Mouse (Mus musculus): ENCODE data around the gene Chn2. TPM values are rescaled to one million over a fixed set of nuclear protein-coding genes. Genes with fewer than 3 reads are reported as not detected.

Gene Chn2
- polyA plus RNA-seq, 1 experiment = 5.6 TPM

GRCm38 (mm10) chr6:54035548-54035947 is 3.8 kb upstream of the Chn2 start:
- H3K4me3 ChIP-seq (ENCODE audit: low read depth, low read length) = no peak overlapping the region
- peaks cover 7% of the 10 kb centered on the region; the same call in 1 of the 2 replicates for H3K27me3 ChIP-seq (ENCODE audit: control insufficient read depth, insufficient read depth, low read length, poor library complexity, severe bottlenecking)
- no peaks in the 10 kb centered on the region for H3K4me1 ChIP-seq (ENCODE audit: control insufficient read depth, insufficient read depth, low read length)
- no peak overlapping the region for H3K9ac ChIP-seq (ENCODE audit: low read depth, poor library complexity, severe bottlenecking)
- no peaks in the 10 kb centered on the region for H3K36me3 ChIP-seq (ENCODE audit: control insufficient read depth, insufficient read depth, low read length, poor library complexity, severe bottlenecking)
- H3K9me3 ChIP-seq (replicated peaks; ENCODE audit: control insufficient read depth, insufficient read depth, low read length, poor library complexity, severe bottlenecking) = no peaks in the 10 kb centered on the region
- H3K27ac ChIP-seq (ENCODE audit: insufficient read depth, low read length) = no peak overlapping the region
- TF ChIP-seq POLR2A (IDR thresholded peaks at IDR 0.05; ENCODE audit: insufficient read depth, low read length) = no peak
- no peak for TF ChIP-seq CTCF (IDR thresholded peaks at IDR 0.05; ENCODE audit: low read depth, low read length)
- no peak for TF ChIP-seq EP300 (IDR thresholded peaks at IDR 0.05; ENCODE audit: insufficient read depth, low read depth, low read length)

GRCm38 (mm10) chr6:54038866-54039265 is 488 bp upstream of the Chn2 start:
- Histone ChIP-seq H3K4me3 (ENCODE audit: low read depth, low read length) (peak overlapping the region; percentile 81), H3K4me1 (ENCODE audit: control insufficient read depth, insufficient read depth, low read length) (no peaks in the 10 kb centered on the region), H3K9me3 (replicated peaks; ENCODE audit: control insufficient read depth, insufficient read depth, low read length, poor library complexity, severe bottlenecking) (no peaks in the 10 kb centered on the region), H3K27me3 (ENCODE audit: control insufficient read depth, insufficient read depth, low read length, poor library complexity, severe bottlenecking) (peaks cover 7% of the 10 kb centered on the region; the same call in 1 of the 2 replicates), H3K36me3 (ENCODE audit: control insufficient read depth, insufficient read depth, low read length, poor library complexity, severe bottlenecking) (no peaks in the 10 kb centered on the region), H3K9ac (ENCODE audit: low read depth, poor library complexity, severe bottlenecking) (peak overlapping the region; percentile 71), H3K27ac (ENCODE audit: insufficient read depth, low read length) (no peak overlapping the region)
- TF ChIP-seq POLR2A (IDR thresholded peaks at IDR 0.05; ENCODE audit: insufficient read depth, low read length) (no peak), CTCF (IDR thresholded peaks at IDR 0.05; ENCODE audit: low read depth, low read length) (no peak), EP300 (IDR thresholded peaks at IDR 0.05; ENCODE audit: insufficient read depth, low read depth, low read length) (no peak)

DNA sequence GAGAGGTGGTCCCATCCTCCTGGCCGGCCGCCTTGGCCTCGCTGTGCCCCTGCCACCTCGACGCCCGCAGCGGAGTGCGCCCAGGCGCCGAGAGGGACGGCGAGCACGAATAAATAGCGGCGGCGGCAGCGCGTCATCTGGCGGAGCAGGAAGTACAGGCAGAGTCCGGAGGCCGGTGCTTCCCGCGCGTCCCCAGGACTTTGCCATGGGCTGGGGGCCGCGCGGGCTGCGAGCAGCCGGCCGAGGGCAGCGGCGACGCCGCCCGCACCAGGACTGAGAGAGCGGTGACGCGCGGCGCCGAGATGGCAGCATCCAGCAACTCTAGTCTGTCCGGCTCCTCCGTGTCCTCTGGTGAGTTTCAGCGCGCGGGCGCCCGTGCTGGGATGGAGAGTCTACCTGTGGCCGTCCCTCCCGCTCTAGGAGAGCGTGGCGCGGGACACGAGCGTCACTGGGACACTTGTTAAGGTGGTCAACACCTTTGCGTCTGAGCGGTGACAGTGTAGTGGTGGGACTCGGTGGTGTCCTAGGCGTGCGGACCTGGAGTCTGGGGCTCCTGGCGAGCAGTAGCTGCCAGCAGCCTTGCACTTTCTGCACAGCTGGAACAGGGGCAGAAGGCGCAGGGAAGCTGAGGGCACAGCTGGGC is 572 bp downstream of the Chn2 start:
- Histone ChIP-seq H3K9me3 (replicated peaks; ENCODE audit: control insufficient read depth, insufficient read depth, low read length, poor library complexity, severe bottlenecking) (no peaks in the 10 kb centered on the region), H3K27me3 (ENCODE audit: control insufficient read depth, insufficient read depth, low read length, poor library complexity, severe bottlenecking) (peaks cover 7% of the 10 kb centered on the region; the same call in 1 of the 2 replicates), H3K36me3 (ENCODE audit: control insufficient read depth, insufficient read depth, low read length, poor library complexity, severe bottlenecking) (no peaks in the 10 kb centered on the region), H3K27ac (ENCODE audit: insufficient read depth, low read length) (no peak overlapping the region), H3K9ac (ENCODE audit: low read depth, poor library complexity, severe bottlenecking) (peak overlapping the region; percentile 71), H3K4me3 (ENCODE audit: low read depth, low read length) (peak overlapping the region; percentile 81), H3K4me1 (ENCODE audit: control insufficient read depth, insufficient read depth, low read length) (no peaks in the 10 kb centered on the region)
- no peak for TF ChIP-seq EP300 (IDR thresholded peaks at IDR 0.05; ENCODE audit: insufficient read depth, low read depth, low read length)
- TF ChIP-seq CTCF (IDR thresholded peaks at IDR 0.05; ENCODE audit: low read depth, low read length) = no peak
- TF ChIP-seq POLR2A (IDR thresholded peaks at IDR 0.05; ENCODE audit: insufficient read depth, low read length) = no peak

DNA sequence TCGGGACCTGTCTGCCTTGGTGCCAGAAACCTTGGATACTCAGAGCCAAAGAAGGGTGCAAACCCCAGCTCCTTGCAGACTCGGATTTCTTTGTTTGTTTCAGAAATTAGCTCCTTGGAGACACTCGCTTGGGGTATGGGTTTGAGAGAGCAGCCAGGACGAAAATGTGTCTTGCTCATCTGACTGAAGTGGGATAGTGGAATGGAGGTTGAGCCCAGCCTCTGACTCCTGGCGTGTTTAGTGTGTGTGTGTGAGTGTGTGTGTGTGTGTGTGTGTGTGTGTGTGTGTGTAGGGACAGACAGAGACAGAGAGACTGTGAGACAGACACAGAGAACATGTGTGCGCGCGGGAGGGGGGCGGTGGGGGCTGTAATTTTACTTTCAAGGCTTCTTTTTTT is 1.1 kb downstream of the Chn2 start:
- TF ChIP-seq POLR2A (IDR thresholded peaks at IDR 0.05; ENCODE audit: insufficient read depth, low read length) (no peak), CTCF (IDR thresholded peaks at IDR 0.05; ENCODE audit: low read depth, low read length) (no peak), EP300 (IDR thresholded peaks at IDR 0.05; ENCODE audit: insufficient read depth, low read depth, low read length) (no peak)
- H3K27me3 ChIP-seq (ENCODE audit: control insufficient read depth, insufficient read depth, low read length, poor library complexity, severe bottlenecking) = peaks cover 7% of the 10 kb centered on the region; the same call in 1 of the 2 replicates
- H3K9me3 ChIP-seq (replicated peaks; ENCODE audit: control insufficient read depth, insufficient read depth, low read length, poor library complexity, severe bottlenecking) = no peaks in the 10 kb centered on the region
- H3K4me3 ChIP-seq (ENCODE audit: low read depth, low read length) = peak overlapping the region; percentile 81
- H3K36me3 ChIP-seq (ENCODE audit: control insufficient read depth, insufficient read depth, low read length, poor library complexity, severe bottlenecking) = no peaks in the 10 kb centered on the region
- no peak overlapping the region for H3K27ac ChIP-seq (ENCODE audit: insufficient read depth, low read length)
- H3K4me1 ChIP-seq (ENCODE audit: control insufficient read depth, insufficient read depth, low read length) = no peaks in the 10 kb centered on the region
- 0 out of 2 replicates have a peak overlapping the region, but pooled peaks have one; percentile 71 for H3K9ac ChIP-seq (ENCODE audit: low read depth, poor library complexity, severe bottlenecking)

DNA sequence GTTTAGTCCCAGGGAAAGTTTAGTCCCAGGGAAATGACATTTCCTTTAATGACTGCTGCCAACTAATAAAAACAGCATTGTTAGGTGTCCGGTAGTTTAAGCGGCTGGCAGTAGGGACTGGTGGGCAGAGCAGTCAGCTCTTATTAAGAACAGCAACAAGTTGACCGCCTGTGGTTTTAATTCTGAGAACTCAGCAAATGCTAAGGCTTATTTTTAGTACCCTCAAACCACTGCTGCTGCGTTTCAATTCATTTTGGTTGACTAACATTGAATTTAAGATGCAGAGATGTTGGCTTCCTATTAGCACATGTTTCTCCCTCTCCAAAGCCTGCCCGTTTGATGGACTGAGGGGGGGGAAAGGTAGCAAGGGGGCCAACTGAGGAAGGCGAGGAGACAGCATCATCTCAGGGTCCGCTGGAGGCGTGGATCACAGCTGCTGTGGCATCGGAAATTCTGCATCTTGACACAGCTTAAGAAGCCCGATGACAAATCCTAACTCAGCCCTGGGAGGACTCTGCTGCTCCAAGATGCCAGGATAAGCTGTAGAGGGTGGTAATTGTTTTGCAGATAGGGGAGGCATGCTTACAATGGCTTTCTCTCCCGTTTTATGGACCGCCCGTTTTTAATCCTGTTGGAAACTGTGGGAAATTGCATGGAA is 2.2 kb downstream of the Chn2 start:
- Histone ChIP-seq H3K27ac (ENCODE audit: insufficient read depth, low read length) (no peak overlapping the region), H3K9ac (ENCODE audit: low read depth, poor library complexity, severe bottlenecking) (no peak overlapping the region), H3K27me3 (ENCODE audit: control insufficient read depth, insufficient read depth, low read length, poor library complexity, severe bottlenecking) (peaks cover 7% of the 10 kb centered on the region; the same call in 1 of the 2 replicates), H3K4me3 (ENCODE audit: low read depth, low read length) (no peak overlapping the region), H3K4me1 (ENCODE audit: control insufficient read depth, insufficient read depth, low read length) (no peaks in the 10 kb centered on the region), H3K9me3 (replicated peaks; ENCODE audit: control insufficient read depth, insufficient read depth, low read length, poor library complexity, severe bottlenecking) (no peaks in the 10 kb centered on the region), H3K36me3 (ENCODE audit: control insufficient read depth, insufficient read depth, low read length, poor library complexity, severe bottlenecking) (no peaks in the 10 kb centered on the region)
- TF ChIP-seq POLR2A (IDR thresholded peaks at IDR 0.05; ENCODE audit: insufficient read depth, low read length) (no peak), EP300 (IDR thresholded peaks at IDR 0.05; ENCODE audit: insufficient read depth, low read depth, low read length) (no peak), CTCF (IDR thresholded peaks at IDR 0.05; ENCODE audit: low read depth, low read length) (no peak)

GRCm38 (mm10) chr6:54042142-54042541 is 2.8 kb downstream of the Chn2 start:
- Histone ChIP-seq H3K9ac (ENCODE audit: low read depth, poor library complexity, severe bottlenecking) (no peak overlapping the region), H3K9me3 (replicated peaks; ENCODE audit: control insufficient read depth, insufficient read depth, low read length, poor library complexity, severe bottlenecking) (no peaks in the 10 kb centered on the region), H3K27ac (ENCODE audit: insufficient read depth, low read length) (no peak overlapping the region), H3K4me1 (ENCODE audit: control insufficient read depth, insufficient read depth, low read length) (peaks cover 2% of the 10 kb centered on the region), H3K27me3 (ENCODE audit: control insufficient read depth, insufficient read depth, low read length, poor library complexity, severe bottlenecking) (peaks cover 7% of the 10 kb centered on the region; the same call in 1 of the 2 replicates), H3K36me3 (ENCODE audit: control insufficient read depth, insufficient read depth, low read length, poor library complexity, severe bottlenecking) (no peaks in the 10 kb centered on the region), H3K4me3 (ENCODE audit: low read depth, low read length) (no peak overlapping the region)
- TF ChIP-seq CTCF (IDR thresholded peaks at IDR 0.05; ENCODE audit: low read depth, low read length) (no peak), EP300 (IDR thresholded peaks at IDR 0.05; ENCODE audit: insufficient read depth, low read depth, low read length) (no peak), POLR2A (IDR thresholded peaks at IDR 0.05; ENCODE audit: insufficient read depth, low read length) (no peak)
